Comparison of ENCODE assay signal across 27 mouse cellular contexts in genomic region chr17:87433929-87434328, GRCm38 (mm10). TPM values are rescaled to one million over a fixed set of nuclear protein-coding genes. Genes with fewer than 3 reads are reported as not detected.
DNase-seq lines count a peak whose midpoint lies in the region; ATAC-seq and TF ChIP-seq lines count a peak whose summit lies in the region.
"Had no signal": no experiment of that assay in that cellular context is flagged by ENCODE, and none has a peak within 500 bp of the region (broad histone marks: within the 10 kb centered on the region; RNA-seq: fewer than 3 reads in every experiment).

No protein-coding gene starts in this region.

- no peak overlapping the region for H3K4me3 ChIP-seq in intestine, embryonic 15.5 days (replicated peaks)
- no peak overlapping the region for H3K4me3 ChIP-seq in intestine, postnatal 0 days (ENCODE audit: low read depth, low read length)
- no peak overlapping the region for H3K4me3 ChIP-seq in kidney, embryonic 15.5 days (replicated peaks)
- no peak overlapping the region for H3K4me3 ChIP-seq in G1E (ENCODE audit: low read depth, low read length)
- no peak overlapping the region for H3K4me3 ChIP-seq in intestine, embryonic 16.5 days (ENCODE audit: low read length)
- H3K4me3 ChIP-seq in forebrain, embryonic 11.5 days (ENCODE audit: low read depth, low read length), result no peak overlapping the region

- no peaks in the 10 kb centered on the region for H3K9me3 ChIP-seq in intestine, embryonic 15.5 days
- H3K9me3 ChIP-seq in intestine, postnatal 0 days (ENCODE audit: control insufficient read depth), result no peaks in the 10 kb centered on the region
- no peaks in the 10 kb centered on the region for H3K9me3 ChIP-seq in kidney, embryonic 15.5 days (replicated peaks)
- H3K9me3 ChIP-seq in G1E (replicated peaks), result no peaks in the 10 kb centered on the region
- no peaks in the 10 kb centered on the region for H3K9me3 ChIP-seq in intestine, embryonic 16.5 days (ENCODE audit: control insufficient read depth, low read length)
- no peaks in the 10 kb centered on the region for H3K9me3 ChIP-seq in forebrain, embryonic 11.5 days (ENCODE audit: control insufficient read depth, low read length)

- DNase-seq in kidney, adult 9 months, result no peak
- DNase-seq in G1E (ENCODE audit: low spot score), result no peak
- no peak for DNase-seq in forebrain, embryonic 11.5 days (ENCODE audit: low spot score)
- no peak for DNase-seq in frontal cortex, postnatal 10 days (ENCODE audit: low spot score in 2 of 2)
- DNase-seq: adrenal gland, adult 2 months; adrenal gland, adult 8-10 months; adrenal gland, postnatal 10 days; adrenal gland, postnatal 14 days; adrenal gland, postnatal 25 days; adrenal gland, postnatal 36 days; B cell, adult 2 months; cerebellum, adult 11 months; cerebellum, adult 11-12 months; cerebellum, adult 18-20 months had no signal

- 72% methylated on average over 3 of the region's 3 CpGs for WGBS in intestine, embryonic 15.5 days
- 64% methylated on average over 3 of the region's 3 CpGs for WGBS in intestine, postnatal 0 days
- 85% methylated on average over 3 of the region's 3 CpGs for WGBS in kidney, embryonic 15.5 days
- 81% methylated on average over 3 of the region's 3 CpGs for WGBS in intestine, embryonic 16.5 days
- WGBS in forebrain, embryonic 11.5 days, result 85% methylated on average over 3 of the region's 3 CpGs

- no peak overlapping the region for H3K4me2 ChIP-seq in intestine, embryonic 15.5 days (replicated peaks)
- no peak overlapping the region for H3K4me2 ChIP-seq in intestine, postnatal 0 days (replicated peaks; ENCODE audit: low read depth)
- no peak overlapping the region for H3K4me2 ChIP-seq in kidney, embryonic 15.5 days
- no peak overlapping the region for H3K4me2 ChIP-seq in intestine, embryonic 16.5 days (ENCODE audit: low read depth, low read length)
- H3K4me2 ChIP-seq in forebrain, embryonic 11.5 days (ENCODE audit: low read depth, low read length, severe bottlenecking), result no peak overlapping the region

- no peak overlapping the region for H3K9ac ChIP-seq in intestine, embryonic 15.5 days
- H3K9ac ChIP-seq in intestine, postnatal 0 days (ENCODE audit: low read depth, low read length), result no peak overlapping the region
- H3K9ac ChIP-seq in kidney, embryonic 15.5 days, result no peak overlapping the region
- no peak overlapping the region for H3K9ac ChIP-seq in intestine, embryonic 16.5 days (ENCODE audit: low read depth, low read length)
- no peak overlapping the region for H3K9ac ChIP-seq in forebrain, embryonic 11.5 days (ENCODE audit: low read length)

- no peaks in the 10 kb centered on the region for H3K27me3 ChIP-seq in intestine, embryonic 15.5 days (replicated peaks)
- no peaks in the 10 kb centered on the region for H3K27me3 ChIP-seq in intestine, postnatal 0 days (replicated peaks; ENCODE audit: control insufficient read depth, insufficient read depth, low read length)
- H3K27me3 ChIP-seq in kidney, embryonic 15.5 days, result no peaks in the 10 kb centered on the region
- no peaks in the 10 kb centered on the region for H3K27me3 ChIP-seq in G1E (ENCODE audit: insufficient read depth, low read length)
- no peaks in the 10 kb centered on the region for H3K27me3 ChIP-seq in intestine, embryonic 16.5 days (replicated peaks; ENCODE audit: control insufficient read depth, insufficient read depth, low read length)
- no peaks in the 10 kb centered on the region for H3K27me3 ChIP-seq in forebrain, embryonic 11.5 days (ENCODE audit: control insufficient read depth, insufficient read depth, low read length)
- H3K27me3 ChIP-seq: CH12.LX, Patski had no signal

- peaks cover 25% of the 10 kb centered on the region for H3K36me3 ChIP-seq in intestine, embryonic 15.5 days
- H3K36me3 ChIP-seq in intestine, postnatal 0 days (ENCODE audit: control insufficient read depth, insufficient read depth), result peaks cover 29% of the 10 kb centered on the region
- peaks cover 69% of the 10 kb centered on the region for H3K36me3 ChIP-seq in kidney, embryonic 15.5 days
- H3K36me3 ChIP-seq in G1E (replicated peaks), result peaks cover 72% of the 10 kb centered on the region
- H3K36me3 ChIP-seq in intestine, embryonic 16.5 days (ENCODE audit: control insufficient read depth, insufficient read depth, low read length), result peaks cover 12% of the 10 kb centered on the region; the same call in 1 of the 2 replicates
- peaks cover 14% of the 10 kb centered on the region for H3K36me3 ChIP-seq in forebrain, embryonic 11.5 days (ENCODE audit: control insufficient read depth, insufficient read depth, low read length)

- peak; percentile 43 for ATAC-seq in intestine, embryonic 15.5 days
- no peak for ATAC-seq in intestine, postnatal 0 days
- ATAC-seq in kidney, embryonic 15.5 days (replicated peaks; ENCODE audit: low FRiP score), result peak; percentile 36; the same call in 1 of the 2 replicates
- peak; percentile 62 for ATAC-seq in G1E (ENCODE audit: extremely low read depth, insufficient number of reproducible peaks, low FRiP score, poor library complexity, severe bottlenecking)
- peak; percentile 58; the same call in 1 of the 2 replicates for ATAC-seq in intestine, embryonic 16.5 days
- ATAC-seq in forebrain, embryonic 11.5 days (replicated peaks; ENCODE audit: low FRiP score), result no peak
- ATAC-seq: activated CD4-positive, CD25-positive, alpha-beta regulatory T cell, adult 4 months; CD4-positive, CD25-positive, alpha-beta regulatory T cell, adult 4 months; Patski had no signal

- peaks cover 4% of the 10 kb centered on the region; the same call in 1 of the 2 replicates for H3K4me1 ChIP-seq in intestine, embryonic 15.5 days (replicated peaks)
- H3K4me1 ChIP-seq in intestine, postnatal 0 days (replicated peaks; ENCODE audit: control insufficient read depth, insufficient read depth, low read length), result no peaks in the 10 kb centered on the region
- no peaks in the 10 kb centered on the region for H3K4me1 ChIP-seq in kidney, embryonic 15.5 days
- H3K4me1 ChIP-seq in G1E (ENCODE audit: insufficient read depth, low read depth, low read length), result peaks cover 27% of the 10 kb centered on the region
- H3K4me1 ChIP-seq in intestine, embryonic 16.5 days (ENCODE audit: control insufficient read depth, insufficient read depth, low read length), result no peaks in the 10 kb centered on the region
- H3K4me1 ChIP-seq in forebrain, embryonic 11.5 days (replicated peaks; ENCODE audit: control insufficient read depth, insufficient read depth, low read length), result no peaks in the 10 kb centered on the region

- no peak overlapping the region for H3K27ac ChIP-seq in intestine, embryonic 15.5 days
- H3K27ac ChIP-seq in intestine, postnatal 0 days (ENCODE audit: low read depth, low read length), result no peak overlapping the region
- no peak overlapping the region for H3K27ac ChIP-seq in kidney, embryonic 15.5 days
- no peak overlapping the region for H3K27ac ChIP-seq in intestine, embryonic 16.5 days (ENCODE audit: low read length)
- H3K27ac ChIP-seq in forebrain, embryonic 11.5 days (ENCODE audit: low read depth, low read length), result no peak overlapping the region

- no peak for TF ChIP-seq CTCF in intestine, postnatal 0 days (IDR thresholded peaks at IDR 0.05; ENCODE audit: low read depth)
- TF ChIP-seq CTCF in G1E (IDR thresholded peaks at IDR 0.05; ENCODE audit: low read depth, low read length), result no peak

RNA-seq across cellular contexts. Expression of gene Stpg4, which starts 6.4 kb away (rescaled TPM):
- polyA plus RNA-seq in intestine, embryonic 15.5 days (2015; fragmentation: Nextera tagmentation; extraction: Ambion mirVana), result not detected in 2 replicates
- not detected in 2 replicates for polyA plus RNA-seq in intestine, postnatal 0 days (2015; fragmentation: Nextera tagmentation; extraction: Ambion mirVana)
- not detected in 2 replicates for polyA plus RNA-seq in kidney, embryonic 15.5 days (2015; fragmentation: Nextera tagmentation; extraction: Ambion mirVana)
- total RNA-seq in G1E (2014; fragmentation: Nextera tagmentation) (not detected in 2 replicates), G1E (2017) (0.33 and 0.52 TPM in 2 replicates)
- polyA plus RNA-seq in G1E (2012), result not detected in 2 replicates
- not detected in 2 replicates for polyA plus RNA-seq in intestine, embryonic 16.5 days (2015; fragmentation: Nextera tagmentation; extraction: Ambion mirVana)
- not detected in 2 replicates for polyA plus RNA-seq in forebrain, embryonic 11.5 days (2014; fragmentation: Nextera tagmentation; extraction: Ambion mirVana)
- total RNA-seq: adrenal gland, adult 18-20 months; adrenal gland, adult 2 months; adrenal gland, adult 8-10 months; adrenal gland, postnatal 10 days; adrenal gland, postnatal 14 days; adrenal gland, postnatal 25 days; adrenal gland, postnatal 36 days; CH12.LX; ES-E14; MEL had no signal
- polyA plus RNA-seq: activated CD4-positive, CD25-positive, alpha-beta regulatory T cell, adult 4 months; adrenal gland, adult 2 months; brain, embryonic 14.5 days; C2C12; CD4-positive, CD25-positive, alpha-beta regulatory T cell, adult 4 months; Patski had no signal

RNA-seq across cellular contexts. Expression of gene Calm2, which starts 12.8 kb away (rescaled TPM):
- 1,049 and 1,135 TPM in 2 replicates for polyA plus RNA-seq in intestine, embryonic 15.5 days (2015; fragmentation: Nextera tagmentation; extraction: Ambion mirVana)
- 756 and 774 TPM in 2 replicates for polyA plus RNA-seq in intestine, postnatal 0 days (2015; fragmentation: Nextera tagmentation; extraction: Ambion mirVana)
- 1,006 and 1,087 TPM in 2 replicates for polyA plus RNA-seq in kidney, embryonic 15.5 days (2015; fragmentation: Nextera tagmentation; extraction: Ambion mirVana)
- 314 and 349 TPM in 2 replicates for total RNA-seq in G1E (2014; fragmentation: Nextera tagmentation)
- total RNA-seq in G1E (2017), result 691 and 701 TPM in 2 replicates
- polyA plus RNA-seq in G1E (2012), result 40.0 and 50.7 TPM in 2 replicates
- polyA plus RNA-seq in intestine, embryonic 16.5 days (2015; fragmentation: Nextera tagmentation; extraction: Ambion mirVana), result 1,041 and 1,116 TPM in 2 replicates
- 1,239 and 1,306 TPM in 2 replicates for polyA plus RNA-seq in forebrain, embryonic 11.5 days (2014; fragmentation: Nextera tagmentation; extraction: Ambion mirVana)

Comparison
In these comparisons a context has a peak if more than half of its experiments do, and no peak if none do; other contexts are left out.
1. ATAC-seq: peak in intestine, embryonic 15.5 days (single experiment), kidney, embryonic 15.5 days (single experiment), G1E (single experiment) and intestine, embryonic 16.5 days (single experiment); none in intestine, postnatal 0 days (single experiment) and forebrain, embryonic 11.5 days (single experiment).
2. RNA of gene Calm2, which starts 12.8 kb away (polyA plus RNA-seq): 1,239 to 1,306 TPM in forebrain, embryonic 11.5 days, 1,049 to 1,135 TPM in intestine, embryonic 15.5 days, 1,041 to 1,116 TPM in intestine, embryonic 16.5 days, 1,006 to 1,087 TPM in kidney, embryonic 15.5 days and 756 to 774 TPM in intestine, postnatal 0 days; 40.0 to 50.7 TPM in G1E; every median in the first group is over 10 times any median in the second.